Mouse (Mus musculus): ENCODE results near the gene Fsd2. TPM values are rescaled to one million over a fixed set of nuclear protein-coding genes. Genes with fewer than 3 reads are reported as not detected.

Gene Fsd2
- total and polyA plus RNA-seq, 3 experiments = 0.03 TPM; not detected in 2

GRCm38 (mm10) chr7:81571108-81571940 is 4.6 kb upstream of the Fsd2 start, which contains the start of gene Whamm (continued):
- TF ChIP-seq HCFC1 (IDR thresholded peaks at IDR 0.05; ENCODE audit: low read depth, low read length) (peak; percentile 68), E2F4 (IDR thresholded peaks at IDR 0.05; ENCODE audit: borderline replicate concordance, low read depth, low read length) (no peak), NRF1 (IDR thresholded peaks at IDR 0.05; ENCODE audit: insufficient read depth, low read depth, low read length, poor library complexity, severe bottlenecking) (no peak), TBP (IDR thresholded peaks at IDR 0.05; ENCODE audit: low read depth, low read length) (peak; percentile 90), SIN3A (IDR thresholded peaks at IDR 0.05; ENCODE audit: low read length) (peak; percentile 64), ZNF384 (IDR thresholded peaks at IDR 0.05; ENCODE audit: low read depth, low read length) (no peak), TCF12 (IDR thresholded peaks at IDR 0.05; ENCODE audit: low read depth, low read length) (peak; percentile 48), UBTF (IDR thresholded peaks at IDR 0.05; ENCODE audit: borderline replicate concordance, insufficient read depth, low read depth, low read length) (peak; percentile 85; the same call in 1 of the 2 replicates)

- Histone ChIP-seq H3K4me3 (ENCODE audit: control insufficient read depth in 1 of 2, insufficient read depth in 1 of 2, low read depth in 2 of 2, low read length in 2 of 2) (peak overlapping the region; percentile 86 to 100), H3K9ac (ENCODE audit: control insufficient read depth, low read depth, low read length, poor library complexity, severe bottlenecking) (peak overlapping the region; percentile 73), H3K9me3 (replicated peaks; ENCODE audit: insufficient read depth, low read length) (no peaks in the 10 kb centered on the region), H3K27me3 (ENCODE audit: control insufficient read depth in 1 of 2, insufficient read depth in 2 of 2, low read length in 2 of 2) (peaks cover 0 to under 1% of the 10 kb centered on the region in 2 experiments; a peak in 1 of 4 replicates), H3K27ac (ENCODE audit: control insufficient read depth, low read depth, low read length) (peak overlapping the region; percentile 52; the same call in 1 of the 2 replicates), H3K4me1 (ENCODE audit: control insufficient read depth in 1 of 2, insufficient read depth in 2 of 2, low read length in 2 of 2) (peaks cover 8 to 17% of the 10 kb centered on the region in 2 experiments), H3K79me2 (ENCODE audit: control insufficient read depth, insufficient read depth, low read length, poor library complexity) (peaks cover 28% of the 10 kb centered on the region), H3K36me3 (ENCODE audit: control insufficient read depth in 1 of 2, insufficient read depth in 2 of 2, low read length in 2 of 2) (peaks cover 6 to 10% of the 10 kb centered on the region in 2 experiments)
- TF ChIP-seq USF2 (IDR thresholded peaks at IDR 0.05; ENCODE audit: borderline replicate concordance in 1 of 2, insufficient read depth in 1 of 2, low read depth in 1 of 2, low read length in 2 of 2) (no peak), SMC3 (IDR thresholded peaks at IDR 0.05; ENCODE audit: low read depth, low read length) (peak; percentile 18), ZKSCAN1 (IDR thresholded peaks at IDR 0.05; ENCODE audit: low read depth, low read length) (no peak), GABPA (IDR thresholded peaks at IDR 0.05; ENCODE audit: low read depth, low read length) (no peak), HCFC1 (IDR thresholded peaks at IDR 0.05; ENCODE audit: low read depth, low read length) (no peak), TAL1 (IDR thresholded peaks at IDR 0.05; ENCODE audit: low read length) (no peak), NELFE (IDR thresholded peaks at IDR 0.05; ENCODE audit: low read depth, low read length) (no peak), MYC (IDR thresholded peaks at IDR 0.05; ENCODE audit: low read depth, low read length) (no peak), POLR2A (IDR thresholded peaks at IDR 0.05; ENCODE audit: control insufficient read depth in 1 of 2, insufficient read depth in 1 of 2, low read depth in 1 of 2, low read length in 2 of 2, poor library complexity in 1 of 2) (no peak), TBP (IDR thresholded peaks at IDR 0.05; ENCODE audit: low read depth, low read length) (no peak), MAFK (IDR thresholded peaks at IDR 0.05; ENCODE audit: borderline replicate concordance, low read depth, low read length) (no peak), ZC3H11A (IDR thresholded peaks at IDR 0.05; ENCODE audit: low read depth, low read length) (peak; percentile 17; the same call in 1 of the 2 replicates), MAX (IDR thresholded peaks at IDR 0.05; ENCODE audit: low read length) (no peak), CTCF (IDR thresholded peaks at IDR 0.05 in 2 of 3, conservative IDR thresholded peaks at IDR 0.05 in 1 of 3; ENCODE audit: control insufficient read depth in 1 of 3, insufficient read depth in 1 of 3, low read depth in 2 of 3, low read length in 3 of 3, poor library complexity in 1 of 3, severe bottlenecking in 1 of 3) (peak in 1 of 3 experiments; percentile 42; a peak in 2 of 6 replicates), KAT2A (conservative IDR thresholded peaks at IDR 0.05; ENCODE audit: low read depth, low read length) (no peak), RAD21 (IDR thresholded peaks at IDR 0.05; ENCODE audit: low read depth, low read length) (peak; percentile 27), MXI1 (IDR thresholded peaks at IDR 0.05; ENCODE audit: low read depth, low read length) (no peak; the same call in 1 of the 2 replicates), CHD2 (IDR thresholded peaks at IDR 0.05; ENCODE audit: low read length) (no peak), MEF2A (IDR thresholded peaks at IDR 0.05; ENCODE audit: extremely low read depth, insufficient replicate concordance, low read depth, low read length, poor library complexity, severe bottlenecking) (no peak), MAZ (IDR thresholded peaks at IDR 0.05; ENCODE audit: low read depth, low read length) (no peak)
- no peak for DNase-seq (ENCODE audit: low read depth, low spot score)
These were observed 4.0 kb upstream of the Fsd2 start for GRCm38 (mm10) chr7:81570752-81571107.

Measured in MEL (cell line).